Mouse (Mus musculus): ENCODE measurements around the gene Pfkfb1.

- TF ChIP-seq CTCF (IDR thresholded peaks at IDR 0.05; ENCODE audit: low read depth) (no peak), EP300 (optimal IDR thresholded peaks at IDR 0.05) (no peak)
Observed at GRCm38 (mm10) chrX:150540111-150540510, 47.9 kb upstream of the Pfkfb1 start.

Measured in stomach, postnatal 0 days (tissue).